Mouse (Mus musculus): ENCODE results near the gene Chdh.

Chdh gene

DNA sequence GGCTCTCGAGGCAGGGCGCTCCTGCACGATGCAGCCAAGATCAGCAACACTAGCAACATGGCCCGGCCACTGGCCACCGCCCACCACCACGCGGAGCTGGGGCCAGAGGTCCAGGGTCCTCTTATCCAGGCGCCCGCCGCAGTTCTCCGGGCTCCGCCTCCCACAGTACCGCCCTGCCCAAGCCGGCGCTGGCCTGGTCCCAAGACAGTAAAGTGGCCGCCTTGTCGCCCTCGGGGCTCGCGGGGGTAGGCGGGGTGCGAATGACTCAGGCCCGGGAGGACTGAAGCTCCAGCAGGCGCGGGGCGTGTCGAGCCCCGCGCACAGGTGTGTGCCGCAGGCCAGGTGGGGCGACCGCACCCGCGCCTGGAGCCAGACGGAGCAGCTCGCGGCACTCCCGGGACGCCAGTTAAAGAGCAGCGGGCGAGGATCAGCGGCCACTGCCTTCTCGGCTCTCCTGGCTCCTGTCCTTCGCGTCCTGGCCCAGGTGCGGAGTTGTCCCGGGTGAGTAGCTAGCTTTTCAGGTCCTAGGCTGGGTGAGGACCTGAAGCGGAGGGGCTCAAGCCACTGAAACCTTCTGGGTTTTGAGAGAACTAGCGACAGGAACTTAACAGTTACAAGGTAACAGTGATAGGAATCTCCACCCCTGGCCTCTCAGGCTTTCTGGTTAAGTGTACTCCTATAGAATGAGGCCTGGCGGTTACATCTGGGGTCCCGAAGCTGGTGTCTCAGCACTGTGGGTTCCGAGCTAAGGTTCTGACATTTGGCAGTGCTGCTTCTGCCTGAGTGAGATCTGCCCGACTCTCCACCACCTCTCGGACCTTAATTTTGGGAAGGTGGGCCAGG is at the start of gene Chdh, which contains the start of gene Il17rb:
Chdh (plus strand) TSS at position 291 of the 843 bp plus-strand sequence.
Il17rb (minus strand) TSS at position 164 of the 843 bp plus-strand sequence.
- DNase-seq (ENCODE audit: low read depth), result no peak

DNA sequence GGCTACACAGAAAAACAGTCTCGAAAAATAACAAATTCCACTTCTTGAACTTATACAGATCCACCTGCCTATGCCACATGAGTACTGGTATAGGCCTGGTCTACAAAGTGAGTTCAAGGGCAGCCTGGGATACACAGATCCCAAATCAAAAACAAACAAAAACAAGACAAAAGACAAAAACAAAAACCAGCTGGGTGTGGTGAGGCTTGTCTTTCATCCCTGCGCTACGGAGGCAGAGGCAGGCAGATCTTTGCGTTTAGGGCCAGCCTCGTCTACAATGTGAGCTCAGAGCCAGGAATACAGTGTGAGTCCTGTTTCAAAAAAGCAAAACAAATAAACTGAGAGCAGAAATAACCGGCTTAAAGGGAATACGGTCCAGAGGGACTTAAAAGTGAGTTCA is 41.2 kb upstream of the Chdh start:
- no peak for DNase-seq (ENCODE audit: low read depth)

DNA sequence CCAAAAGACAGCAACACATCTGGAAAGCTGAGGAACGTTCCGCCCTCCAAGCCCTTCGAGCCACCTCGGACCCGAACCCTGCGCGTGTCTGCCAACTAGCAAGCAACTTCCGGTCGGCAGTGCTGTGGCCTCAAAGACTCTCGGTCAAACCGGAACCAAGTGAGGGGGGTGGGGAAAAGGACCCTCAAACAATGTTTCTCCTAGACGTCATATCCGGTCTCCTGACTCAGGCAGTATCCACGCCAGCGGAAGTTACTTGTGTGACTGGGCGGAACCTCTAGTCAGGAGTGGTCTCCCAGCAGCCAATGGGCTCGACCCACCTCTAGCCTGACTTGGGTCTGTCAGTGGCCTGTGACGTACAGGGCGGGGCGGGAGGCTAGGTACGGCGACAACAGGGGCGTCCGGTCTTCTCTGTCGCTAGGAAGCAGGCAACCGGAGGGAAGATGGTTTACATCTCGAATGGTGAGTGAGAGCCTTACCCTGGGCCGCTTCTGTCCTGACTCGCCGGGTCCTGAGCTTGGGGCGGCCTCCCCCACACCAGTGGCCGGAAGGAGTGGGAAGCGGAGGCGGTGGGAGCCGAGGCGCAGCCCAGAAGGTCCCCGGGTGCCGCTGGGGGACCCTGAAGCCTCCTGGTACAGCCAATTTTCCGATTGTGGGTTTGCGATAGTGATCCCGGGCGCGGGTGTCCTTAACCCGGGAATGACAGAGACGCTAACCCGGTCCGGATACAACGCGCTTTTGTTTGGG is 40.6 kb upstream of the Chdh start, which contains the start of gene Selenok:
Selenok (plus strand) TSS at position 234 of the 747 bp plus-strand sequence.
- DNase-seq (ENCODE audit: low read depth), result peak; percentile 96

DNA sequence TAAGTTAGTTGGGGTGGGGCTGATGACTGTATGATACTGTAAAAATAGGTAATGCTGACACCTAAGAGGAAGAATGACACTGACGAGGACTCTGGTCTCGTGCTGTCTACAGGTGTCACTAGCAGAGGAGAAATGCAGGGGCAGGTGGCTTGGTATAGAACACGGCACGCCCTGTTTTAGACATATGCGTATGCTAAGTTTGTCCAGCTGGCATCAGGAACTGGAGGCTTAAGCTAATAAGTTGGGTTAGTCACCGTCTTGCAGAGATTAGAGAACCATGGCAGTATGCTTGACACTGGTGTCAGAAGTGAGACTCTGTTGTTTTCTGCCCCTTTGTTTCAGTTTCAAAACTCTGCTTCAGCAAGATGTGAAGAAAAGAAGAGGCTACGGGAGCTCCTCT is 37.4 kb upstream of the Chdh start:
- no peak for DNase-seq (ENCODE audit: low read depth)

DNA sequence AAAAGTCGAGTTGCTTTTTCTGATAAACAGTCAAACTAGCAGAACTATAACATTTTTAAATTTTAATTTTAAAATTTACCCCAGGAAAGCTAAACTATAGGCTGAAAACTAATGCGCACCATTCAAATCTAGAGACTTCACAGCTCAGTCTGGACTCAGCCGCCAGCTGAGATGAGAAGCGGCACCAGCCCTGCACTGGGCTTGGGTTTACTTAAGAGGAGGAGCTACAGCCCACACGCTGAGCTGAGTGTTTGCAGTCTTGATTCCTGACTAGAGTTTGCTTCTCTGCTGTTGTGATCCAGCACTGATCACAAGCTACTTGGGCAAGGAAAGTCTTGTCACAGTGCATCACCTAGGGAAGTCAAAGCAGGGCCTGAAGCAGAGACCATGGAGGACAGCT is 36.8 kb upstream of the Chdh start:
- no peak for DNase-seq (ENCODE audit: low read depth)

DNA sequence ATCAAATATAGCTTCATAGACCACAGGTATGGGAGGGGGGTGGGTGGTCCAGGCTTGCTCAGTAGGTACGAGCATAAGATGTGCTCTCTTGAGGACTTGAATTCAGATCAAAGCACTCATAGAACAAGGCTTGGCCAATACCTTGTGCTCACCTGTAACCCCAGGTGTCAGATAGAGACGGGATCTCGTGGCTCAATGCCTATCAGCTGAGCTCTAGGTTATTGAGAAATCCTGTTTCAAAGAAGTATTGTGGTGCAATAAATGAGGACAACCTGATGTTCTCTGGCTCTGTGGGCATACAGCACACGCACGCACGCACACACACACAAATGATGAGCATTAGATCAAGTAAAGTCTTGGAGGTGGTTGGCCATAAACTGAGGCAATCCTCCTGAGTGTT is 31.9 kb upstream of the Chdh start:
- no peak for DNase-seq (ENCODE audit: low read depth)

DNA sequence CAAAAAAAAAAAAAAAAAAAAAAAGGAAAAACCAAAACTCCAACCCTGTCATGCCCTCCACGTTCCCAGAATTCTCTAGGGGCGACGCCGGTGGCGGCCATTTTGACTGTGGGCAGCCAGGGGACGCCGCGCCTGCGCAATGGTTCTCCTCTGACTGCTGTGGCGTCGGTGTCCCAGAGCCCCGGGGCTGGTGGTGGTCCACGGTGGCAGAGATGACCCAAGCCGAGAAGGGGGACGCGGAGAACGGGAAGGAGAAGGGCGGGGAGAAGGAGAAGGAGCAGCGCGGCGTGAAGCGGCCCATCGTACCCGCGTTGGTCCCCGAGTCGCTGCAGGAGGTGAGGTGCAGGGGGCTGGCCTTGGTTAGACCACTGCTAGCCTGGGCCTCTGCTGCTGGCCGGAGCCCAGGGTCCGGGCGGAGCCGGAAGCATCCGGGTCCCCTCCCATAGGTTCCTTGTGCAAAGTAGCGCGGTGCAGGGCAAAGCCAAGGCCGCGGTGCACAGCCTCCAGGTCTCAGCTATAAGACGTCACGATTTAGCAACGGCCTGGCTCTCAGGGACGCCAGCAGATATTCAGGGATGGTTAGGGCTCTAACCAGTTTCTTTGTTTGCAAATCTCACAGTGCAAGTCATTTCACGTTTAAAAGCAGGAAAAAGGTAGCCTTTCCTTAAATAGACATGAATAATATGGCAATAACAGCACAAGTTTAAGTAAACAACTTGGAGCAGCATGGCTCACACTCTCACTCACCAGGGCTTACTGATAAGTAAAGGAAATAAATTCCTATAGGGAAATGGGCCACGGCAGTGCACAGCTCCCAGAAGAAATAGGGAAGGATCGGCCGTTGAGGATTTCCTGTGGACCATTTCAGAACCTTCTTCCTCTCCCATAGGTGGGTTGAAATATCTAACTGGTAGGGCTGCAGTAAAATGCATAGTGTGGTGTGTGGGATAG is 30.3 kb upstream of the Chdh start, which contains the start of gene Actr8:
Actr8 (plus strand) TSS at position 84 of the 951 bp plus-strand sequence.
- DNase-seq (ENCODE audit: low read depth), result peak; percentile 63

DNA sequence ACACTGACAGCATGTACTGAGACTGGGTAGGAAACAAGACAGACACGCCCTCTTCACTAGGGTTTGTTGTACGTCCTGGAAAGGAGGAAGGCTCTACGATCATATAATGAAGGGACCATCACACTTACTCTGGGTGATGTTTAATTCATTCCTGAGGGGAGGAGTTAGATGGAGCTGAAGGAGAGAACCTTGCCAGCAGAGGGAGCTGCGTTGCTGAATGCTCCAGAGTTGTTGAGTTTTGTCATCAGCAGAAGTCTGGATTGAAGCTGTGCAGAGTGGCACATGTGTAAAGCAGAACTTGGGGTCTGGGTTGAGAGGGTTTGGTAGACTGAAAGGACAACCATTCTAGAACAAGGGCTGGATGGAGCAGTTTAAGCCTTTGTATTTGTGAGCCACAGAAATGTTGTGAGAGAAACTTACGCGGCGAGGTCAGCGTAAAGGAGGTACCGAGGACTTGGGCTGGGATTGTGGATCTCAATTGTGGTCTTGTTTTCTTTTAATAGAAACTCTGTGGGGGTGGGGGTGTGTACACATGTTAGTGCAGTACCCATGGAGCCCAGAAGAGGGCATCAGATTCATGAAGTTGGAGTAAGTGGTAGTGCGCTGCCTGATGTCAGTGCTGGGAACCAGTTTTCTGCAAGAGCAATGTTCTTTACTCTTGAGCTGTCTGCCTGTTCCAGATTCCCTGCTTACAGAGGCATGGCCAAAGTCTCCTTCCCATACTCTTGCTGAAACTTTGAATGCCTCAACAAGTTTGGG is 28.2 kb upstream of the Chdh start:
- DNase-seq (ENCODE audit: low read depth), result no peak

DNA sequence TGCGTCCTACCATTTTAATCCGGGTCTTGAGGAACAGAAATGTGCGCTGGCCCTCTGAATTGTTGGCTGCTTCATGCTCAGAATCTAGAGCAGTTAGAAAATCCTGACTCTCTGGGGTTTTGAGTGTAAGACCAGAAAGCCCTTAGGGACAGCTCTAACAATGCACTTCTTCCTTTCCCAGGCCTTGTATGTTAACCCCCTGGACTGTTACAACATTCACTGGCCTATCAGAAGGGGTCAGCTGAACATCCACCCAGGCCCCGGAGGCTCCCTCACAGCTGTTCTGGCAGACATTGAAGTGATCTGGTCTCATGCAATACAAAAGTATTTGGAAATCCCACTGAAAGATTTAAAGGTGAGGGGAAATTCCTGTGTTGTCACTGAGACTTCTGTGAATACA is 22.7 kb upstream of the Chdh start:
- DNase-seq (ENCODE audit: low read depth), result no peak

DNA sequence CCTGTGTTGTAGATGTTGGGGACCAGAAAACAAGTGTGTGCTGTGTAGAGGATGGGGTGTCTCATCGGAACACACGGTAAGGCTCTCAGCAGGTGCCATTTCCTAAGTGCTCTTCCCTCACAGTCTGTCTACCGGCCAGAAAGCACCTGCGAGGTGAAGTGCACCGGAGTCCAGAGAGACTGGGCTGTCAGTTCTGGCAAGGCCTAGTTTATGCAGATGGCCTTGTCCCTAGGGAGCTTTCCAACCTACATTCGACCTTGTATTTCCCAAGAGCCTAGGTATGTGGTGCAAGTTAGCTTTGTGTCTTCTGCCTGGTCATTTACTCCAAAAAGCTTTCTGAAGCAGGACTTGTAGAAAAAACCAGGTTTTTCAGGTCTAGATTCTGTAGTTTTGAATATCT is 21.5 kb upstream of the Chdh start:
- DNase-seq (ENCODE audit: low read depth), result no peak

DNA sequence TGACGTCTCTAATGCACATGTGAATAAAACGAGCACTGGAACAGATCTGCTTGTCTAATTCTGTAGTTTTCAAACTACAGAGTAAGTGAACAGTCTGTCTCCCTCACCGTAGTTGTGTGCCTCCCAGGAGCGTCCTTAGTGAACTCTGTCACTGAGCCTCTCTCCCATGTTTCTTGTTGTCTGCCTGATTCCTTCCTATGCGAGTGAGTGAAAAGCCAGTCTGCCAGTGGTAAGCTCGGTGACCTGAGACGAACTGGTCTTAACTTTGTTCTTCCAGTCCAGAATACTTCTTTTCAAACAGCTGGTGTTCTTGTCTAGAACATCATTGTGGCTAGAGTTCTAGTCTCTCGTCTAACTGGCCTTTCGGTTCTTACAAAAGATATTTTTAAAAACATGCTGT is 21.1 kb upstream of the Chdh start:
- no peak for DNase-seq (ENCODE audit: low read depth)

DNA sequence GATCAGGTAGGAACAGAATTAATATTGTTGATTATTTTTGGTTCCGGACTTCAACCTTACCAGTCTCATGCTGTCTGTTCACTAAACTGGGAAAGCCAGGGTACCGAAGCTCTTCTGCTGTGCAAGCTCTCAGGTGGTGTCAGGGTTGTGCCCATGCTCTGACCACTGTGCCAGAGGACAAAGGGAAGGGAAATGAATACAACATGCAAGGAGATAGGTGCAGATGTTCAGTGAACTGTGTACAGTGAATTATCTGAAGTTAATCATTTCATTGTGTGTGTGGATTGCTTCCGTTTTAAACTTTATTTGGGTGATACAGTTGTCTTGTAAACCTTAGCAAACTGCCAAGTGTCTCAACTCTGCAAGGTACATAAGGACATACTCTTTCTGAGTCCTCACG is 20.5 kb upstream of the Chdh start:
- DNase-seq (ENCODE audit: low read depth), result no peak

DNA sequence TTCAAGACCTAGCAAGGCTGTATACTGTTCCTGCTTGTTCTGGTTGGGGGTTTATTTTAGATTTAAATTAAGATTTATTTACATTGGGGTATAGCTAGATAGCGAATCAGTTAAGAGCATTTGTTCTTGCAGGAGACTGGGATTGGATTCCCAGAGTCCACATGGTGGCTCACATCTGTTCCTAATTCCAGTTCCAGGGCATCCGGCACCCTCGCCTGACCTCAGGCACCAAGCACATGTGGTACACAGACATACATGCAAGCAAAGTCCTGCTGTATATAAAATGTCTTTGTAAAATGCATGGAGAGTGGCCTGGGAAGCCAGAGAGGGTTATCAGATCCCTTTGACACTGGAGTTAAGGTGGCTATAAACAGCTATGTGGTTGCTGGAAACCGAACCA is 13.8 kb upstream of the Chdh start:
- DNase-seq (ENCODE audit: low read depth), result no peak

DNA sequence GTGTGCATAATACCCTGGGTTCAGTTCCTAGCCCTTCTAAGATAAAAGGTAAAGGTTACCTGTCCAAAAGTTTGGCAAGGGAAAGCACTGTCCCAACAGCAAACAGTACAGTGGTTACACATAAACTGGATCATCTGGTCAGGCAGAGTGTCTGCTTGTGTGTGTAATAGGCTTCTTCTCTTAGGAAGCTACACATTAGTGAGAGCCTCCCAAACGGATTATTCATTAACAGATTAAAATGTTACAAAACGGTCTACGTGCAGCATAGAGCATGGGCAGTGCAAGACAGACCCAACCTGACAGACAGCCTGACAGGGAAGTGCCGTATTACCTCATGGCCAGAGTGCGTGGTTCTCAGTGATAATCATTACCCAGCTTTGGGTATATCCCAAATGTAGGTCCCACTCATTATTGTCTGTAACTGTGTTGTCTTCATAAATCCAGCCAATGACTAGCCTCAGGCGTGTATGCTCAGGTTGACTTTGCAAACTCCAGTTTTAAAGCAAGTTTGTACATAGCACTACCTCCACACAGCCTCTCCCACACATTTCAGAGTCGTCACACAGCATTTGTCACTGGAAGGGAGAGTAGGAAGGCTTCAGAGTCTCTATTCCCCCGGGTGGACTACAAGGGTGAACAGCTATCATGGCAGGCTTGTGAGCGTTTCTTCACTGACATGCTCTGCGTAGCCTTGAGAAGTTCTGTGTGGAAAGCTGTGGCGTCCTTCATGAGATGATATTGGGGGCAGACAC is 12.6 kb upstream of the Chdh start:
- no peak for DNase-seq (ENCODE audit: low read depth)

DNA sequence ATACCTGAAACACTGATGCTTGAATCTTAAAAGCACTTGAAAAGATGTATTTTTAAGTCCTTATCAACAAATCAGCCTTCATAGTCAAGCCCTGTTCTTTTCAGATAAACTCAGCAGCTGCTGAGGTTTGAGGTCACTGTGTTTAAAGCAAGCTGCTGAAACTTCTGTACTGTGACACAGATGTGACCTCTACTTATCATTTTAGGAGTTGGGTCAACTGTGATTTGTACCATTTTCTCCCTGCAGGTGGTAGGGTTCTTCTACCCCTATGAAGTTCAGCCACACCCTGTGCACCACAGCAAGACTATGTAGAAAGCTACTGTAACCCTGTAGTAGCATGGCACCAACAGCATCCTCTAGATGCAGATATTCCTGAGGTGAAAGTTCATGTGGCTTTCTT is 11.5 kb upstream of the Chdh start:
- DNase-seq (ENCODE audit: low read depth), result no peak

DNA sequence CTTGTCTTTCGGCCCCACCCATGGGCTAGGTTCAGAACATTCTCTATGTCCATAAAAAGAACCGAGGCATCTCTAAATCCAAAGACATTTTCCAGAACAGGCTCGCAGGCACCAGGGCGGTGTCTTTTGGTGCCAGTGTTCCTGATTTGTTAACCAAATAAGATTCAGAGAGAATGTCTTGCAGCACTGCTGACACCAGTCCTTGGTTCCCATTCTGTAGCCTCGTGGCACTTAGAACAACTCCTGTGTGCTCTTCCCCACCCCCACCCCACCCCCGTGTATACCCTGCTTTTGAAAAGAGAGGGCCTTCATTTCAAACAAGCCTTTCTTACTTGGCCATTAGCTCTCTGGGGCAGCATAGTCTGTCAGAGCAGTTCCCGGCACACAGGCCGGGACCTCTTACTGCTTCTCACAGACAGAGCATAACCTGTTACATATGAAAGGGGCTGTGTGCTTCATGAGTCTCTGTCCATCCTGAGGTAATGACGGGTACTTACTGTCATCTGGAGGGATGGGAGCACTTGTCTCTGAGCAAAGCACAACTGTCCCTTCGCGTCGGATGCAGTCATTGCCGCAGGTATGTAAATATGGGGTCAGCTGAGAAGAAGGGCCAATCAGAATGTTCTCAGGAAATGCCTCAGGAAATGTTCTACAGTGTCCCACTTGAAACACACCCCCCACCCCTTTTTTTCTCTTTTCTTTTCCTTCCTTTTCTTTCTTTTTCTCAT is 9.9 kb upstream of the Chdh start:
- DNase-seq (ENCODE audit: low read depth), result no peak

DNA sequence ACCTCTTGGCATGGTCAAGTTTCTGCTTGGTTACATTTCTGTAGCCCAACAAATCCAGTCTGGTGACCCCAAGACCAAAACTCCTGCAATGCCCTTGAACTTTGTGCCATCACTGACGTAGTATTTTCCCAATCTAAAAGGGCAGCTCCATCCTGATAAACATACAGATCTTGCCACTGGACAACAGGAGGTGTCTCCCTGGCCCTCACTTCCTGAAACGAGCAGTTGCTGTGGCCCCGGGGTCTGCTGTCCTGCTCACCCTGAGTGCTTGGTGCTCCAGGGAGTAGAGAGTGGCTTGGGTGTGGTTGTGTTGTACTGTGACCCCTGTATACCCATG is 9.4 kb upstream of the Chdh start:
- no peak for DNase-seq (ENCODE audit: low read depth)

DNA sequence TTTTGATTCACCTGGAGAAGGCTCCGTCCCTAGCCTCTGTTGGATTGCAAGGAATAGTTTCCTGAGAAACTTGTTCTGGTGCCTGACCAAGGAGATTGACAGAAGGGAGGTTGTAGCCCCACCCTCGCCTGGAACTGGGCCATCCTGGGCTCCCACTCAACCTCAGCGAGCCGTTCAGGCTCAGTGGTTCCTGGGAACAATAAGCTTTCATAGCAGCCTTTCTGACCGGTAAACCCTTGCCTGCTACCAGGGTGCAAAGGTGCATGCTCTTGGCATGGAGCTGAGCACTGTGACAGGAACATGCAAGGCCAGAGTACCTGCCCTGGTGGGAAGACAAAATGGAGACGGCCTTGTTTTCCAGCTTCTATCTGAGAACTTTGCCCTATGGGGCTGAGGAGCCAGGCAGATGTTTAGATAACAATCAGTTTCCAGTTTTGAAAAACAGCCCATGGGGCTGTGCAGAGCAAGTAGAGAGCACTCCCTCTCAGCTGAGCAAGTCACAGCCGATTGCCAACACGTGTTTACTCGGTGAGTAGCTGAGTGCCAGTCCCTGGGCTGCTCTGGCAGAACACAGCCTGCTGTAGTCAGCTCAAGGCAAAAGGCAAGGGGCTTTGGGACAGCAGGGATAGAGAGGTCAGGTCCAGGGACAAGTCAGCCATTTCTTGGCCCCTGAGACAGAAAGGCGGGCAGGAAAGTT is 1.2 kb downstream of the Chdh start:
- DNase-seq (ENCODE audit: low read depth), result no peak

DNA sequence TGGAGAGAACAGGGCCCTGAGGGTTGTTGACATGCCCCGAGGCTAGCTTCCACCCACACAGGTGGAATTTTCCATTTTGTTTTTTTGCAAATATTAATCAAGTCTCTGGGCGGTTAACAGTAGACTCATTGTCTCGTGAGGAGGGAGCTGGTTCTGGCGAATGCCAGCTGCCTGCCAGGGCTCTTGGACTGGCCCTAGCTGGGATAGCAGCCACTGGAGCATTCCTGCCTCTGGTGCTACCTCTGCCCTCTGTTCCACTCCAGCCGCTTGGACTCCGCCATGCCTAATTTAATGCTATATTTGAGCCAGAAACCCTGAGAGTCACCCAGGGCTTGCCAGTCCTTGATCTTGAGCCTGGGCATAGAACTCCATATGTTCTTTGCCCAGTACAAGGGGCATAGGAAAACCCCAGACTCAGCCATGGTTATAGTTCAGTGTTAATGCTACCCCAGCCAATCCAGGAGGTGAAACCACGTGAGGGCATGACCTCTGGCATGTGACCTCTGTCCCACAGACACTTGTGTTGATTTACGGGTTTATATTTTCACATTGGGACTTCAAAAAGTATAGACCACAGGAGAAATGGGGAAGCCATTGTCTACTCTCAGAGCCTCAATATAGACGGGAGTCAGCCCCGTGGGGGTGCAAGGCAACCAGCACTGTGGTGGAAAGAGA is 3.2 kb downstream of the Chdh start:
- no peak for DNase-seq (ENCODE audit: low read depth)

Measured in c-Kit-positive CD71-negative TER-119-negative erythroid progenitor cells, embryonic 14.5 days (primary cell).